Mouse (Mus musculus) layer of hippocampus, adult 18-20 months (tissue): Measurements from ENCODE around the gene Herc3. TPM values are rescaled to one million over a fixed set of nuclear protein-coding genes. Genes with fewer than 3 reads are reported as not detected.

ENCODE experiments used
- DNase-seq, 2 experiments: peaks; one replicate each; pipeline ENCODE4 v3.0.0; 2022; ENCODE audit warnings: low spot score in 2 of 2
- total RNA-seq, 2 experiments: library from RNA; stranded (reverse); gene quantifications; 2 replicates each; pipeline ENCODE4 v1.2.3; 2021

The Herc3 gene
- total RNA-seq, 2 experiments from 2014 or later, result 225 to 235 TPM

- no peak for DNase-seq
Measured at GRCm38 (mm10) chr6:58856494-58856893, 25.2 kb downstream of the Herc3 start.

GRCm38 (mm10) chr6:58859517-58859916 lies 28.3 kb downstream of the Herc3 start:
- DNase-seq, result no peak

GRCm38 (mm10) chr6:58862446-58862993 lies 31.3 kb downstream of the Herc3 start:
- no peak for DNase-seq

- DNase-seq, result no peak
Measured at GRCm38 (mm10) chr6:58863631-58864235, 32.5 kb downstream of the Herc3 start.

GRCm38 (mm10) chr6:58867858-58868257 lies 36.6 kb downstream of the Herc3 start:
- DNase-seq, result peak in 1 of 2 experiments; percentile 24

- no peak for DNase-seq
Measured at GRCm38 (mm10) chr6:58879572-58879971, 48.3 kb downstream of the Herc3 start.

- DNase-seq, result no peak
Measured at GRCm38 (mm10) chr6:58879987-58880386, 48.7 kb downstream of the Herc3 start.

- no peak for DNase-seq
Measured at GRCm38 (mm10) chr6:58880861-58881260, 49.6 kb downstream of the Herc3 start.

GRCm38 (mm10) chr6:58881363-58881762 lies 50.1 kb downstream of the Herc3 start:
- DNase-seq, result no peak

- DNase-seq, result peak in 1 of 2 experiments; percentile 41
Measured at GRCm38 (mm10) chr6:58882271-58882670, 51.0 kb downstream of the Herc3 start.

GRCm38 (mm10) chr6:58889917-58890316 lies 58.7 kb downstream of the Herc3 start:
- DNase-seq, result no peak

- DNase-seq, result no peak
Measured at GRCm38 (mm10) chr6:58893307-58893706, 62.0 kb downstream of the Herc3 start.

- DNase-seq, result no peak
Measured at GRCm38 (mm10) chr6:58894994-58895393, 63.7 kb downstream of the Herc3 start.

- DNase-seq, result no peak
Measured at GRCm38 (mm10) chr6:58896648-58897047, 65.4 kb downstream of the Herc3 start.

- peak in 1 of 2 experiments; percentile 47 for DNase-seq
Measured at GRCm38 (mm10) chr6:58899076-58899475, 67.8 kb downstream of the Herc3 start.

GRCm38 (mm10) chr6:58900536-58900935 lies 69.3 kb downstream of the Herc3 start:
- no peak for DNase-seq

GRCm38 (mm10) chr6:58903171-58903570 lies 71.9 kb downstream of the Herc3 start:
- peak; percentile 19 to 55 for DNase-seq

- DNase-seq, result no peak
Measured at GRCm38 (mm10) chr6:58904551-58904950, 73.3 kb downstream of the Herc3 start.

- peak; percentile 72 to 81 for DNase-seq
Measured at GRCm38 (mm10) chr6:58906852-58907261, 75.6 kb downstream of the Herc3 start, which contains the start of gene Nap1l5. Gene Nap1l5 (minus strand): TSS chr6:58907076.

- DNase-seq, result no peak
Measured at GRCm38 (mm10) chr6:58907336-58907735, 76.1 kb downstream of the Herc3 start.

GRCm38 (mm10) chr6:58907791-58908190 lies 76.5 kb downstream of the Herc3 start:
- no peak for DNase-seq

GRCm38 (mm10) chr6:58912842-58913241 lies 81.6 kb downstream of the Herc3 start:
- DNase-seq, result no peak

- no peak for DNase-seq
Measured at GRCm38 (mm10) chr6:58913551-58913950, 82.3 kb downstream of the Herc3 start.
